Comparison of ENCODE assay signal across 10 mouse cellular contexts in genomic region chr12:102596410-102596809, GRCm38 (mm10). TPM values are rescaled to one million over a fixed set of nuclear protein-coding genes. Genes with fewer than 3 reads are reported as not detected.
DNase-seq lines count a peak whose midpoint lies in the region; ATAC-seq and TF ChIP-seq lines count a peak whose summit lies in the region.
"Had no signal": no experiment of that assay in that cellular context is flagged by ENCODE, and none has a peak within 500 bp of the region (broad histone marks: within the 10 kb centered on the region; RNA-seq: fewer than 3 reads in every experiment).

No protein-coding gene starts in this region.

- no peak overlapping the region for H3K9ac ChIP-seq in intestine, postnatal 0 days (ENCODE audit: low read depth, low read length)
- no peak overlapping the region for H3K9ac ChIP-seq in intestine, embryonic 15.5 days
- H3K9ac ChIP-seq in forebrain, embryonic 16.5 days (replicated peaks; ENCODE audit: low read depth, low read length): no peak overlapping the region
- H3K9ac ChIP-seq: hindbrain, embryonic 12.5 days; midbrain, embryonic 13.5 days had no signal

- TF ChIP-seq POLR2A in thymus, adult 2 months (IDR thresholded peaks at IDR 0.05; ENCODE audit: control insufficient read depth, extremely low read depth, insufficient read depth, low read length, poor library complexity): no peak

- no peak overlapping the region for H3K4me3 ChIP-seq in intestine, postnatal 0 days (ENCODE audit: low read depth, low read length)
- no peak overlapping the region for H3K4me3 ChIP-seq in intestine, embryonic 15.5 days (replicated peaks)
- H3K4me3 ChIP-seq in thymus, adult 2 months (ENCODE audit: control insufficient read depth, insufficient read depth, low read length): no peak overlapping the region
- H3K4me3 ChIP-seq in forebrain, embryonic 16.5 days (replicated peaks; ENCODE audit: low read length): no peak overlapping the region
- H3K4me3 ChIP-seq: hindbrain, embryonic 12.5 days; midbrain, embryonic 13.5 days had no signal

- peaks cover 4% of the 10 kb centered on the region; the same call in 1 of the 2 replicates for H3K36me3 ChIP-seq in intestine, postnatal 0 days (ENCODE audit: control insufficient read depth, insufficient read depth)
- no peaks in the 10 kb centered on the region for H3K36me3 ChIP-seq in intestine, embryonic 15.5 days
- no peaks in the 10 kb centered on the region for H3K36me3 ChIP-seq in thymus, adult 2 months (ENCODE audit: control insufficient read depth, insufficient read depth, low read length)
- no peaks in the 10 kb centered on the region for H3K36me3 ChIP-seq in forebrain, embryonic 16.5 days (ENCODE audit: control insufficient read depth, insufficient read depth)
- H3K36me3 ChIP-seq: hindbrain, embryonic 12.5 days; midbrain, embryonic 13.5 days had no signal

- TF ChIP-seq CTCF in intestine, postnatal 0 days (IDR thresholded peaks at IDR 0.05; ENCODE audit: low read depth): peak; percentile 75
- peak; percentile 75; the same call in 1 of the 2 replicates for TF ChIP-seq CTCF in thymus, adult 2 months (IDR thresholded peaks at IDR 0.05; ENCODE audit: borderline replicate concordance, control insufficient read depth, extremely low read depth, insufficient read depth, low read length, poor library complexity)

- no peak overlapping the region for H3K4me2 ChIP-seq in intestine, postnatal 0 days (replicated peaks; ENCODE audit: low read depth)
- no peak overlapping the region for H3K4me2 ChIP-seq in intestine, embryonic 15.5 days (replicated peaks)
- H3K4me2 ChIP-seq in forebrain, embryonic 16.5 days (ENCODE audit: low read length): no peak overlapping the region
- H3K4me2 ChIP-seq: hindbrain, embryonic 12.5 days; midbrain, embryonic 13.5 days had no signal

- DNase-seq in thymus, adult 2 months: peak; percentile 11
- no peak for DNase-seq in thymus, adult 18-20 months
- DNase-seq in c-Kit-positive CD71-positive TER-119-positive erythroid progenitor cells, embryonic 14.5 days (ENCODE audit: low spot score): peak; percentile 21
- peak; percentile 26 for DNase-seq in thymus, postnatal 25 days
- no peak for DNase-seq in embryo, embryonic 10.5 days (ENCODE audit: low spot score)

- no peaks in the 10 kb centered on the region for H3K9me3 ChIP-seq in intestine, postnatal 0 days (ENCODE audit: control insufficient read depth)
- no peaks in the 10 kb centered on the region for H3K9me3 ChIP-seq in intestine, embryonic 15.5 days
- H3K9me3 ChIP-seq in forebrain, embryonic 16.5 days (ENCODE audit: control insufficient read depth, low read length): no peaks in the 10 kb centered on the region; the same call in 1 of the 2 replicates
- H3K9me3 ChIP-seq: hindbrain, embryonic 12.5 days had no signal

- peaks cover 20% of the 10 kb centered on the region; the same call in 1 of the 2 replicates for H3K4me1 ChIP-seq in intestine, postnatal 0 days (replicated peaks; ENCODE audit: control insufficient read depth, insufficient read depth, low read length)
- peaks cover 44% of the 10 kb centered on the region for H3K4me1 ChIP-seq in intestine, embryonic 15.5 days (replicated peaks)
- H3K4me1 ChIP-seq in thymus, adult 2 months (replicated peaks; ENCODE audit: control insufficient read depth, insufficient read depth, low read length): no peaks in the 10 kb centered on the region
- H3K4me1 ChIP-seq in forebrain, embryonic 16.5 days (replicated peaks; ENCODE audit: control insufficient read depth, insufficient read depth, low read length): peaks cover 24% of the 10 kb centered on the region

- ATAC-seq in intestine, postnatal 0 days: 0 out of 2 replicates have a peak, but pooled peaks have one; percentile 14
- ATAC-seq in intestine, embryonic 15.5 days: no peak
- ATAC-seq in forebrain, embryonic 16.5 days: no peak
- ATAC-seq: midbrain, embryonic 13.5 days had no signal

- no peaks in the 10 kb centered on the region for H3K27me3 ChIP-seq in intestine, postnatal 0 days (replicated peaks; ENCODE audit: control insufficient read depth, insufficient read depth, low read length)
- no peaks in the 10 kb centered on the region for H3K27me3 ChIP-seq in intestine, embryonic 15.5 days (replicated peaks)
- H3K27me3 ChIP-seq in thymus, adult 2 months (ENCODE audit: control insufficient read depth, insufficient read depth, low read length): no peaks in the 10 kb centered on the region
- no peaks in the 10 kb centered on the region for H3K27me3 ChIP-seq in forebrain, embryonic 16.5 days (replicated peaks; ENCODE audit: control insufficient read depth, insufficient read depth, low read length)
- H3K27me3 ChIP-seq: hindbrain, embryonic 12.5 days; midbrain, embryonic 13.5 days had no signal

- 66% methylated on average over 7 of the region's 7 CpGs for WGBS in intestine, postnatal 0 days
- WGBS in intestine, embryonic 15.5 days: 67% methylated on average over 7 of the region's 7 CpGs
- WGBS in thymus, adult 2 months: 78% methylated on average over 7 of the region's 7 CpGs
- WGBS in forebrain, embryonic 16.5 days: 72% methylated on average over 7 of the region's 7 CpGs

- no peak overlapping the region for H3K27ac ChIP-seq in intestine, postnatal 0 days (ENCODE audit: low read depth, low read length)
- H3K27ac ChIP-seq in intestine, embryonic 15.5 days: no peak overlapping the region
- no peak overlapping the region for H3K27ac ChIP-seq in thymus, adult 2 months (ENCODE audit: control insufficient read depth, insufficient read depth, low read length)
- no peak overlapping the region for H3K27ac ChIP-seq in forebrain, embryonic 16.5 days (ENCODE audit: low read length)
- H3K27ac ChIP-seq: hindbrain, embryonic 12.5 days; midbrain, embryonic 13.5 days had no signal

RNA-seq across cellular contexts. Expression of gene Chga, which starts 41.6 kb away (rescaled TPM):
- 41.5 and 43.2 TPM in 2 replicates for polyA plus RNA-seq in intestine, postnatal 0 days (2015; fragmentation: Nextera tagmentation; extraction: Ambion mirVana)
- 26.2 and 27.3 TPM in 2 replicates for polyA plus RNA-seq in intestine, embryonic 15.5 days (2015; fragmentation: Nextera tagmentation; extraction: Ambion mirVana)
- polyA plus RNA-seq in thymus, adult 2 months (2012; rRNA removed): 7.3 and 12.4 TPM in 2 replicates
- 97.7 and 118 TPM in 2 replicates for polyA plus RNA-seq in forebrain, embryonic 16.5 days (2015; fragmentation: Nextera tagmentation; extraction: Ambion mirVana)

Comparison
In these comparisons a context has a peak if more than half of its experiments do, and no peak if none do; other contexts are left out.
1. DNase-seq: peak in thymus, adult 2 months (single experiment), c-Kit-positive CD71-positive TER-119-positive erythroid progenitor cells, embryonic 14.5 days (single experiment) and thymus, postnatal 25 days (single experiment); none in thymus, adult 18-20 months (0 of 2) and embryo, embryonic 10.5 days (single experiment).